Mouse (Mus musculus) layer of hippocampus, postnatal 10 days (tissue): ENCODE measurements around the gene Palld. TPM values are rescaled to one million over a fixed set of nuclear protein-coding genes. Genes with fewer than 3 reads are reported as not detected.

Experiments used
- DNase-seq, 2 experiments: peaks; one replicate each; pipeline ENCODE4 v3.0.0; 2021; ENCODE audit warnings: low spot score in 2 of 2
- total RNA-seq, 2 experiments: library from RNA; stranded (reverse); gene quantifications; 2 replicates each; pipeline ENCODE4 v1.2.3; 2021

The Palld gene
- total RNA-seq, 2 experiments from 2014 or later: 9.5 to 9.9 TPM

DNA sequence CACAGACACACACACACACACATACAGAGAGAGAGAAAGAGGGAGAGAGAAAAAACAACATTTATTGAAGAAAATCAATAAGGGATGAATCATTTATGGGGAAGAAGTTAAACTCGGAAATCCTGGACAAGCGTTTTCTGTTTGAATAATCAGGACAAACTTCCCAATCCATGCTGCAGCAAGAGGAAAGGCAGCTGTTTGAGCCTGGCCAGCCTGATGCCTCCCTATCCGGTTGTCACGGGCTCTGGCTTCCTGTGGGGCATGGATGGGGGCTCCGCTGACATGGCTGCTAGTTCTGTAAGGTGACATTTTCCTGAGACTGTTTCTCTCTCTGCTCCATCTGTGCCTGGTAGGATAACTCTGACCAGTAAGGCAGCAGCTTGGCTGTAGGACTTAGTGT, 343.0 kb downstream of the Palld start:
- no peak for DNase-seq

DNA sequence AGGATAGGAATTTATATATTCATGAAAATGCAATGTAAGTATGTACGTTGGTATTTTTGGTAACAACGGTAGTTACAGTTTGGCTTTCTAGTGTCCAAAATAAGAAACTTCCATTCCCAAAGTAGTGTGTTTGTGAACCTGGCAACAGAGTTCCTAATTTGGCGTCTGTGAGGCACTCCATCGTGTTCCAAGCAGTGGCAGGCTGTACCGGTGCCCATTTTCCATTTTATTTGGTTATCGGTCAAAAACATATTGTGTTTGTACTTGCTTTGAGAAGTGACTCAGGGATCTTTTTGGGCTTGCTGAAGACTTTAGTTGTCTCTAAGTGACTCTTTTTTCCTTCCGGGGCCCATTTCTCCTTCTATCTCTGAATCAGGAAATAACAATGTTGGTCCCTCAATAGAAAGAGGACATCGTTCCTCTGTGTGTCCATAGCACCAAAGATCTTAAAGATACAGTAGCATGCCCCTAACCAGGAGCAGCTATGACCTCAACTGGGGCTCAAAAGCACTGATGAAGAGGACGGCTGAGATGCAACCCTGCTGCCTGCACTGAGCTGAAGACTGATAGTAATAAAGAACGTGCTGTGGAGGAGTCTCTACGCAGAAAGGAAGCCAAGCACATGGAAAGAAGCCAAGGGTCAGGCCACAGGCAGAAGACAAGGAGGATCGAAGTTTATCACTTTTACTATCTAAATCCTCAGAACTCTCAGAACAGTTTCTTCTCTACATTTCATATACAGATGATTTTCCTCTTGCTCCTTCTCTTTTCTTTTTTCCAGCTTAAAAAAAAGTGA, 344.2 kb downstream of the Palld start:
- DNase-seq: no peak

DNA sequence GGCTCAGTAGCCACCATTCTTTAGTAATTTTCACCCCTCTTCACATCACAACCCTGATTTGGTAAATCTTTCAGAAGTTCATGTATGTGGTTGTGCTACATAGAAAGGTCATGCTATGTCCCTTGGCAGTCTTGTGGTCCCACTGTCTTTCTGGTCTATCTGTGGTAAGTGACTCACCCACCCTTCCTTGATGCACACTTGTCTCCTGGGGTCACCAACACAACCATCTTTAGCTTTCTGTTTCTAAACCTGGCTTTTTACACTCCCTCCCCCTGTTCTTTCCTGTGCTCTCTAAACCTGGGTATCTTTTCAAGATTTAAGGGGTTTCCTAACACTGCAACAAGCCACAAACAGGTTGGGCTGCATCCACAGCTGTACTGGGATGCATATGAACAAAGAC, 345.5 kb downstream of the Palld start:
- no peak for DNase-seq

DNA sequence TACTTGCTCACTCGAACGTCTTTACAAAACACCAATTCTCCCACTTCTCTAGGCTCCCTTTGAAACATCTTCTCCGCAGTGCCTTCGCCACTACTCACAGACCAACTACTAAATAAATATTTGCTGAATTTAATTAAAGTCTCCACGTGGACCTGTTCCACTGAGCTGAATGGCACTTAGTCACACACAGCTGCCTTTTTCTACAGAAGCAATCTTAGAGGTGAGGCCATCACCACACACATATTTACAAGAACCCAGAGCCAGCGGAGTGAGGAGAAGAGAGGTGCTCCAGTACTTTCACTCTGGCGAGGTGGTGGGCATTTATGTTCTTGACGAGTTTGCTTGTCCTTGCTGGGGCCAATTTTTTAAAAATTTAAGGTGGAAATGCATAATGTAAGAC, 346.3 kb downstream of the Palld start:
- no peak for DNase-seq

DNA sequence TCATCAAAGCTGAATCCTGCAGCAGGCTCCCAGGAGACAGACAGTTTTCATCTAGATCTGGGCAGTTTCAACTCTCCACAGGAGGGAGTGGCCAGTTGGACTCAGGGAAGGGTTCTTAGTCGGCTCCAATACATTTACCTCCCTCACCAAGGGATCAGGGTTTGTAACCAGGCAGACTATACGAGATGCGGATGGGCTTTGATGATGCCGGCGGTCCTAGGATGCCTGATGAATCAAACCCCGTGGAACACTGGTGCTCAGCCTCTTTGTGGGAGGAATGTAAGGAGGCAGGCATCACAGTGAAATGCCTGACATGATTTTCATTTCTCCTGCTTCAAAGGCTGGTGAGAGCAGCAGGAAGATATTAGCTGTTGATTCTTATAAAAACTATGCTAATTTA, 347.1 kb downstream of the Palld start:
- no peak for DNase-seq

DNA sequence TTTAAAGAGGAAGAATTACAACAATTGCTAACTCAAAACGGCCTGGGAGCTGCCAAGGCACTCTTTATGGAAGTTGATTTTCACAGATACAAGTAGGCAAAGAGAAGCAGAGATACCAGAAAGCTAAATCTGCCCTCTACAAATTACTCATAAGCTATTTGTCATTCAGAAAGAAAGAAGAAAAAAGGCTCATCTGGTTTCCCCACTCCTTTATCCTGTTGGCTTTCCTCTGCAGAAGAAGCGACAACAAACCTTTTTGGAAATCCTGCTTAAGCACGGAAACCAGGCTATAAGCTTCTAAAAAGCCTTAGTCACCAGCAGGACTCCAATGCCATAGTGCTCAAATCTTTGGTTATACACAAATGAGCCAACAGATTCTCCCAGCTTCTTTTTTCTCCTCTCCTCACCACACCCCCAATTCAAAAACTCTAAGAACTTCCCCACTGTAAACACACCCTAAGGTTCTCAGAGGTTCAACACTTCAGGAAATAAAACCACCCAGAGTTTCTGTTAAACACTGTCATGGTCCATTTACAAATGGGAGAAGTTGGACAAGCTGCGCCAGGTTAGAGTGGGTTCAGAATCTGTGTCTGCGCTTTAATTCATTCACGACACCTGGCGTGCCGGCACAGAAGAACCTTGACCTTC, 349.6 kb downstream of the Palld start:
- no peak for DNase-seq

DNA sequence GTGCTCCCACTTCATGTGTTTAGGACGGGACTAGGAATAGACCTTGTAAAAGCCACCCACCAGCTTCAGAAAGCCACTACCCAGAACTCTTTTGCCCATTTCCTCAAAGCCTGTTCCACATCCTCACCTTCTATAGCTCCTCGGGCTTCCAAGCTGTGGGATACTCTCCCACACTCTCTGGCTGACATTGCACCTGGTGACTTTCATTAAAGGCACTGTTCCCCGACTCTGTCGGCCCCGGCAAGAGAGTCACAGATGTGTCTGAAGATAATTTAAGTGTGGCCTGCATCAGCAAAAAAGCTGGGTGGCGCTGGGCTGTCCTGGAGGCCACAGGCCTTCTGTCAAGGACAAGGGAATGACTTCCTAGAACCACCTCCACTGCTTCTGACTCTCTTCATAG, 350.3 kb downstream of the Palld start:
- DNase-seq: no peak

DNA sequence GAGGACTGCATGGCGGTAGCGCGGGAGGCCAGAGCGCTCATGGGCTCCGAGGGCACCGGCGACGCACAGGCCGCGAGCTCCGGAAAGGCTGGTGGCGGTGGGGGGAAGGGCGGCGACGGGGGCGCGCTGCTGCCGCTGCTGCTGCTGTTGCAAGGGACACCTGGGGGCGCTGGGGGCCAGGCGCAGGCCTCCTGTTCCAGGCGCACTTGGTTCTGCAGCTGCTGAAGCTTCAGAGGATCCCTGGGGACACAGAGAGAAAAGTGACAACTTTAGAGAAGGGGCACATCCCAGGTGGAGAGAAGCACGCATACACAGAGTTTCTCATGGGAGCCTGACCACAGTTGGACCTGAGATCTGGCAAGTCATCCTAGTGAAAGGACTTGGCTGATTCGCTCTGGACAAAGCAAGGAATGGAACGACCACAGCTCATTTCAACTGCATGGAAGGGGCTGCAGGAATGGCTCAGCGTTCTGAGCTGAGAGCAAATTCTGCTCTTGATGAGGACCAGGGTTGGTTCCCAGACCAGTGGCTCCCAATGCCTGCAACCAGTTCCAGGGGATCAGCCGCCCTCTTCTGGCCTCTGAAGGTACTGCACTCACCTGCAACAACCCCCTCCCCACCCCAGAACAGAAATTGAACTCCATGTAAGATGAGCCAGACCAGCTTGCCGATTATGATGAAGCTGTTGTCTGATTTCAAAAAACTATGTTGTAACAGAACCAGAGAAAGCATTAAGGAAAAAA, 352.3 kb downstream of the Palld start:
- no peak for DNase-seq

DNA sequence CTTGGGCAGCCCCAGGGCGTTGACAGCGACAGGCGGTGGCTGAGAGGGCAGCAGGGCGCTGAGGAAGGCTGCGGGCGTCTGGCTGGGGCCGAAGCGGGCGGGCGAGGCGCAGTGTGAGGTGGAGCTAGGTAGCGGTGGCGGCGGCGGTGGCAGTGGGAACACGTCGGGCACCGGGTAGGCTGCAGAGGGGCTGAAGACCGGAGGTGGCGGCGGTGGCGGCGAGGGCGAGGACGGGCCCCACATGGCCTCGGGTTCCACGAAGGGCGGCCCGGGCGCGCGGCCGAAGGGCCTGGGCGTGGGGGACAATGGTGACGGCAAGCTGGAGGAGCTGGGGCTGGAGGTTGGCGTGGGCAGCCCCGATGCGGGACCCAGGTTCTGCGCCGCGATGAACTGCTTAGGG, 352.9 kb downstream of the Palld start:
- DNase-seq: no peak

DNA sequence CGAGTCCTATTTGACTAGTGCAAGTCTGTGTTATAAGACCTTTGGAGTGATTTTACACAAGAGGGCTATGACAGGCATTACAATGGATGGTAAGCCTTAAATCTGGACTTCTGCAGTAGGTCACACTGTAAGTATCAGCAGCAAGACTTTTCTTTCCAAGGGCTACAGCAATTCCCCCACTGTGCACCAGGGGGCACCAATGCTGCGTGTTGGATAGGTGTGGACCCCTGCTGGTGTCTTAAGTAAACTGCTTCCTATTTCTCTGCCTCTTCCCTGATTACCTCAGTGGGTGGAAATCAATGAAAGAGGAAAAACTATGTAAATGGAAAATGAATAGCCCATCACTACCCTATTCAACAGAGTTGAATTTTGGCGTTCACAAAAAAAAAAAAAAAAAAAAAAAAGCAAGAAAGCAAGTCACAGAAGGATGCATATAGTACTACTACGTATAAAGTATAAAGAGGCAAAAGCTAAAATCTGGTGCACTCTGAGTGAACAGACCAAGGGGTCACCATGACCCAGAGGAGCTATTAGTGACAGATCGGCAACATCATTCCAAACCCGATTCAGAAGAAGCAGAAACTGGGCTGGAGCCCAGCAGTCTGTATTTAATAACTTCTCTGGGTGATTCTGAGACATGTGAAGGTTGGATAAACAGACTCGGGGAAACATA, 362.5 kb downstream of the Palld start:
- DNase-seq: peak; percentile 90 to 93

DNA sequence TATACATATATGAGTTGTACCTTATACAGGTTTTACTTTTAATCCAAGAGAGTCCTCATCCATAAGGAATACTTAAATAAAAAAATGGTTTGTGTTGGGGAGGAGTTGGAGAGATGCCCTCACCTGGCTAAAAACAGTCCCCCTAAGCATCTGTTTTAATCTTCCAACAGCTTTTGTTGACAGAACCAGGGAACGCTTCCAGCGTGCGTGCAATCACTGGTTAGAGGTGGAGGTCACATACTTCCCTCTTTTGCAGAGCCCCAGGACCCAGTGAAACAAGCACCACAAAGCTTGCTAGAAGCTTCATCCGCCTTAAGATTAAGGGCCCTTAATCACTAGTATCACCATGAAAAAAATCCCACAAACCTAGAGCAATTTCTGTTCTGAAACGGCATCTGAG, 365.0 kb downstream of the Palld start:
- no peak for DNase-seq

DNA sequence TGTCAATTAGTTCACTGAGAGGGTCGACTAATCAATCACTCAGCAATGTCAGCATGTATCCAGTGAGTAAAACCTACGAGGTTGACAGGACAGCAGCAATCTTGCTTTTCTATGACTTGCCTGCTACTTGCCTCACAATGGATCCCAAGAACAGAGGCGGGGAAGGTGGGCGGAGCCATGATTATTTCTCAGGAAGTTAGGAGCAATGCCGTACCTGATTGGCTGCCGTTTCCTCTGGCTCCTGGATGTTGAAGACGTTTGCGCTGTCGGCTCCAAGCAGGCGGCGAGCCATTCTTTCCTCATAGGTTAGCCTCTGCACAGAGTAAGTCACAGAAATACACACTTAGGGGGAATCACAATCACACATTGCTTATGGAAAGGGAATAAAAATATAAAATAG, 367.0 kb downstream of the Palld start:
- DNase-seq: no peak

DNA sequence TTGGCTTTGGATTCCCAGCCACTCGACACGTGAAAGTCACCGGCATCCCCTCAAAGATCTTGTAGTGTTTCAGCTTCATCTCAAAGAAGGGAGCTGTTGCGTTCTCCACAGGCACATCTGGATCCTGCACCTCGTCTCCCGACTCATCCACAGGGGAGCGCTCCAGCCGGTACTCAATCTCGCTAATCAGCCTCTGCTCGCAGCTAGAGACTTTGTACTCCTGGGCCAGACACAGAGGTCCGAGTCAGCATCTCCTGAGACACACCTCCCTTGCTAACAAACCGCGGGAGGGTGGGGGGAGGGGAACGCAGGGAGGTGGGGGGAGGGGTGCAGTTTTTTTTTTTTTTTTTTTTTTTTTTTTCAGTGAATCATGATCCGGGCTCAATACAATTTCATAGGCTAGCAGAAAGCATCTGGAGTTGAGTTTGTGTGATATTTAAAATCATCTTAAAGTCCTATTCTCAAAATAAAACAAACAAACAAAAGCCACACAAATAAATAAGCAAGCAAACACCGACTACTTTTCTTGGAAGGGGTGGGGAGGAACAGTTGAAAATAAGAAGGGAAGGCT, 369.0 kb downstream of the Palld start:
- no peak for DNase-seq

DNA sequence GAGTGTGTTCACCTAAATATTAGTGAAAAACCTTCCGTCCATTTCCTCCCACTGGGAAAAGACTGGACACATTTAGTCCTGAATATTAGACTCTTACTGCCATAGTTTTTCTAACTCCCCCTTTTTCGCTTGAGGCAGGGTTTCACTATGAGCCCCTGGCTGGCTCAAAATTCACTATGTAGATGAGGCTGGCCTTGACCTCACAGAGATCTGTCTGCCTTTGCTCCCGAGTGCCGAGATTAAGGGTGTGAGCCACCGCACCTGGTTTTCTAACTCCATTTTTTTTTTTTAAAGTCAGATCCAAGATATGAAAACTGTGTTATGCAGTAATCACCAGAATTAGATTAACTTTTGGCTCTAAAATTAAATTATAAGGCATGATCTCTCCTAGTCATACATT, 369.7 kb downstream of the Palld start:
- no peak for DNase-seq

DNA sequence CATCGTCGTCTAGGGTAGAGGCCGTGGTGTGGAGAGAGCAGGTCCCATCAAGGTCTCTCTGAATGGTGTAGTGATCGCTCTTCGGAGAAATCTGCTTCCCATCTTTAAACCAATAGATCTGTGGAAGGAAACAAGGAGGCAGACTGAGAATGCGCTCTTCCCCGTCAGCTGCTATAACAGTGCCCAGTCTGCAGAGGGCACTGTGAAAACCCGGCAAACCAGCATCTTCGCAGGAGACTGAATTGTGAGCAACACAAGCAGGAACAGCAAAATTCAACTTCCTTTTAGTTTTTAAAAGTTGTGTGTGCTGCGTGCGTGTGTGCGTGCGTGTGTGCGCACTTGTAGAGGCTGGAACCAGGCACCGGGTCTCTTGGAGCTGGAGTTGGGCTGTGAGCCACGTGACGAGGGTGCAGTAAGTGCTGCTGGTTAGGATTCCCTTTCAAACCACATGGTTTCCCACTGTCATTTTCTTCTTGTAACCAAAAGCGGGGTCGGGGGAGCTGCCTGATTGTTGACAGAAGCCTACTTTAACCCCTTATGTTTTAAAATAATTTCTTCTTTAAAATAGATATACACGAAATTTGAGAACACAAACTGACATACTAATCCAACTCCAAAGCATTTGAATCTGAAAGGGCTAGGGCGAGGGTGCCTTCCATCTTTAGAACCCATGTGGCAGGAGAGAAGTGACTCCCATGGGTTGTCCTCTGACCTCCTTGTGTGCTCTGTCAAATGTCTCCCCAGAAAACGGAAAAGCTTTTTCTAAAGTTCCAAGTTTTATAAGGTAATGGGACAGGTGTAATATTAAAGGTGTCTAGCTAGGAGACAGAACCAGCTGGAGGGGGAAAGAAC, 370.3 kb downstream of the Palld start:
- peak in 1 of 2 experiments; percentile 35 for DNase-seq

DNA sequence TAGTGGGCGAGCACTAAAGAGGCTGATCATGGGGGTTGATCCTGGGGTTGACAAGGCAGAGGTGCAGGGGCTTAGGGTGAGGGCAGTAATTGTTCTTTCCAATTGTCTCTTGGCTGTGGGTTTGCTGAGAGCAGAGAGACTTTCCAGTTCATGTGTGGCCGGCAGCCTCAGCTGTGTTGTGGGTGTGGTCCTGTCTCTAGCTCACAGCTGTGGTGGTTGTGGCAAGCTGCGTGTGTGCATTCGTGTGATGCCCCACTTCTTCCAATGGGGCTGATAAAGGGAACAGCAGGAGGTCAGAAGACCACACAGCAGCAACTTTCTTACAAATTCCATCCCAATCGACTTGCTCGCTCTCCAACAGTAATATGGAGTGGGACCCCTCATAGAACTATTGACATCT, 373.8 kb downstream of the Palld start:
- no peak for DNase-seq

DNA sequence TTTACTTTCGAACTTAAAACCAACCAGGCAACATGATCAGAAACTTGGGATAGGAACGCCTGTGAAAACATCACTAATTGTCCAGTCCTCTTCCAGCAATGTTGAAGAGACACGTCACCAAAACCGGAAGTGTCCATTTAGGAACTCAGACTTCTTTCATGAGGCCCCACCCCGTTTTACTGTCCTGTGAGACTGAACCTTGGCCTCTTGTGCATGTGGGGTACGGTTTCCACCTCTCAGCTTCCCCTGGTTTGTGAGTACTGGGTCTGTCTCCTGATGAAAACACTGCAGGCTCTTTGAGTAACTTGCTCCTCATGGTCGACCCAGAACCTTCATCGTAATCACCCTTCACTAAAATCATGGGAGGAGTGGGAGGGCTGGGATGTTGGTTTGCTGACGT, 374.3 kb downstream of the Palld start:
- DNase-seq: no peak

DNA sequence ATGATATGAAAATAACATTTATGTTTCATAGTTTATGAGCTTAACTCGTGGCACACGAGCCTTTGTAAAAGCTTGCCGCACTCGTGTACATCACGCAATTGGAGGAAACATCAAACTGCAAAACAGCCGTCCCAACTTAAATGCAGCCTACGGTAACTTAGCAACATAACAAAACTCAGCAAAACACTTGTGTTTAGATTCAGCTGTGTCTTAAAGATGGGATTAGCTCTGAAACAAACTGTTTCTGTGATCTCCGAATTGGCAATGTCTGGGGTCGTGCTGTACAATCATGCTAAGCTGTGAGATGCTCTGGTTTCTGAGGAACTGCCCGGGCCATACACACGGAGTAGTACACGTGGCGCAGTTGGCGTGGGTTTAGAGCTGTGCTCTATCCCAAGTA, 375.5 kb downstream of the Palld start:
- no peak for DNase-seq

DNA sequence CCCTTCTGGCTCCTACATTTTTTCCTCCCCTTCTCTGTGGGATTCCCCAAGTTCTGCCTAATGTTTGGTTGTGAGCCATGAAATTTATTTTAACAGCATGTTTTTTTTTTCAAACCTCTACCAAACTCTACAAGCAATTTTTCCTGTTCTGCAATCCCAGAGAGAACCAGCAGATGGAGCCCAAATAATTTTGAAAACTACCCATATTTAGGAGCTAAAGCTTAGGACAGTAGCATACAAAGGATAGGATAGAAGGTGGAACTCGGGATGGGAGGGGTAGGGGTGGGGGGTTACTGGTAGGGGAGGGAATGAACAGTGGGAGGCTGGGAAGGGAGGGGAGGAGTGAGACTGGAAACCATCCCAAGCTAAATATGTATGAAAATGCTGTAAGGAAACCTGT, 380.4 kb downstream of the Palld start:
- DNase-seq: peak; percentile 66 to 74

DNA sequence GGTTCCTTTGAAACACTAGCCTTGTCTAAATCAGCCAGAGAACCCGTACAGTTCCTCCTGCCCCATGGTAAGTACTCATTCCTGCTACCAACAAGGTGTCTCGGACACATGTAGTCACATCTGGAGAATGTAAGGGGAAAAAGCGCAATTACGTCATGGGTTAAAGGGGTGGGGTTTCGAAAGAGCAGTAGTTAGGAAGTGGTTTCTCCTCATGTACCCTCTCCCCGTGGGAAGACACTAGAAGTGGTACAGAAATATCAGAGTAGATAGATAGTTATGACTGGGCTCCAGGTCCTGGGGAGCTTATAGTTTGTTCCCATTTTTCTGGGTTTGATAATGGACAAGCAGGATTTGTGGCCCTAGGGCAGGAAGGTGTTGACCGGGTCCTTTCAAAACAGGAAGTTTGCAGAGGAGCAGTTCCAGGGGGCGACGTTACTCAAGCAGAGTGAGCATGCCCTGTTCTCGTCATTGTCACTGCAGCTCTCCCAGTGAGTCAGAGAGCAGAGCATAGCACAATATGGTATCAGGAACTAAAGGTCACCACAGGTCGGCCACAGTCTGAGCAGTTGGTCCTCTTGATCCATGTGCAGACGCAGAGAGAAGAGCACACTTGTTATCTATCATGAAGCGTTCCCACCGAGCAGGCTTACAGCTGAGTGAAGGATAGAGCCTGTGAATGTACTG, 384.8 kb downstream of the Palld start:
- DNase-seq: no peak
